Mouse (Mus musculus) spleen, adult 2 months (tissue): ENCODE results near the gene Rabep1.

Source experiments
- CTCF ChIP-seq: fragments of 200-500 bp; IDR thresholded peaks from 2 replicates; pipeline ENCODE4 v1.5.1; 2011; ENCODE audit warnings: mild to moderate bottlenecking, inconsistent platforms; ENCODE audit not compliant: insufficient read depth, insufficient read length, insufficient replicate concordance; ENCODE audit errors: extremely low read depth
- POLR2A ChIP-seq: fragments of 200-500 bp; IDR thresholded peaks from 2 replicates; pipeline ENCODE4 v1.6.1; 2011; ENCODE audit warnings: low read depth, low read length, inconsistent platforms

DNA sequence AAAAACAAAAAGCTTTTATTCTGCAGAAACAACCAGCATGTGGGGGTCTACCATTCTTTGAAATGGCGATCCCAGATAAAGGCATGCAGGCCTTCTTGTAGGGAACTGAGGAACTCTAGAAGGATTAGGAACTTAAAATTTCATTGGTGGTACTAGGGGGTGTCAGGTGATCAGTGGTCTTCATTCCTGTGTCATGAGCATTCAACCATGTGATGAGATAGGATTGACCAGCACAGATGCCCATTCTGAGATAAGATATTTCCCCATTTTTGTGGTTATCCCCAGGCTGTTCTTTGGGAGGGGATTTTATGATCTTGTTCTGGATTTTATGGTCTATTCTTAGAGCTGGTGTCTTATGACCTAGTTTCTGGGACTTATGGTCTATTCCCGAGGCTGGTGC lies 46.1 kb downstream of the Rabep1 start:
- TF ChIP-seq CTCF (no peak), POLR2A (no peak)
